Mouse (Mus musculus) G1E (cell line): Measurements from ENCODE around the gene Nol10.

Source experiments
- CTCF ChIP-seq: IDR thresholded peaks from 2 replicates; pipeline ENCODE4 v1.5.1; 2012; ENCODE audit warnings: low read depth, low read length, inconsistent platforms, mixed read lengths
- POLR2AphosphoS5 ChIP-seq: IDR thresholded peaks from 2 replicates; pipeline ENCODE4 v1.6.1; 2012; ENCODE audit warnings: low read depth, low read length, inconsistent platforms; ENCODE audit not compliant: insufficient replicate concordance

GRCm38 (mm10) chr12:17369111-17369510 lies 20.9 kb downstream of the Nol10 start:
- TF ChIP-seq CTCF (no peak), POLR2AphosphoS5 (no peak)
